Mouse (Mus musculus) liver, embryonic 13.5 days (tissue): ENCODE data around the gene Ddah1. TPM values are rescaled to one million over a fixed set of nuclear protein-coding genes. Genes with fewer than 3 reads are reported as not detected.

ENCODE experiments used
- ATAC-seq: fragments of 200-750 bp; cut with Nextera tagmentation; 2 replicates; pipeline ENCODE4 v1.8.0; 2017; ENCODE audit warnings: low read depth, mild to moderate bottlenecking, moderate number of reproducible peaks, moderate library complexity
- DNase-seq: peaks from one replicate; pipeline ENCODE4 v3.0.0; 2022
- H3K27ac ChIP-seq: fragments of 300-500 bp; sonication (generic); 2 replicates; pipeline ENCODE4 v1.5.1; 2015; ENCODE audit warnings: moderate library complexity, mild to moderate bottlenecking, inconsistent platforms
- H3K27me3 ChIP-seq: fragments of 300-500 bp; sonication (generic); 2 replicates; pipeline ENCODE4 v1.6.1; 2015; ENCODE audit warnings: mild to moderate bottlenecking, inconsistent platforms
- H3K36me3 ChIP-seq: fragments of 300-500 bp; sonication (generic); 2 replicates; pipeline ENCODE4 v1.6.1; 2015; ENCODE audit warnings: mild to moderate bottlenecking, inconsistent platforms
- H3K4me1 ChIP-seq: fragments of 300-500 bp; sonication (generic); replicated peaks from 2 replicates; pipeline ENCODE4 v1.6.1; 2015; ENCODE audit warnings: inconsistent platforms
- H3K4me2 ChIP-seq: fragments of 300-500 bp; sonication (generic); 2 replicates; pipeline ENCODE4 v1.6.1; 2015; ENCODE audit warnings: inconsistent platforms, mild to moderate bottlenecking, moderate library complexity
- H3K4me3 ChIP-seq: fragments of 300-500 bp; sonication (generic); replicated peaks from 2 replicates; pipeline ENCODE4 v1.5.1; 2015; ENCODE audit warnings: mild to moderate bottlenecking, inconsistent platforms
- H3K9ac ChIP-seq: fragments of 300-500 bp; sonication (generic); 2 replicates; pipeline ENCODE4 v1.6.1; 2015; ENCODE audit warnings: mild to moderate bottlenecking, inconsistent platforms
- H3K9me3 ChIP-seq: fragments of 300-500 bp; sonication (generic); replicated peaks from 2 replicates; pipeline ENCODE4 v1.6.1; 2016; ENCODE audit warnings: inconsistent platforms
- WGBS: fragments of 180-500 bp; shearing (Covaris S2); methylation state at CpG from one replicate; pipeline ENCODE4 v1.1.7; 2015; ENCODE audit not compliant: insufficient replicate concordance; 5-methylcytosine and 5-hydroxymethylcytosine counted together
- polyA plus RNA-seq: library from polyadenylated mRNA; unstranded; fragments of >200 nt; fragmentation: Nextera tagmentation; extraction: Ambion mirVana; gene quantifications from 2 replicates; pipeline ENCODE4 v1.2.1, GENCODE M21; 2015

The Ddah1 gene
- polyA plus RNA-seq, 1 experiment from 2014 or later: 39.3 TPM

- whole genome bisulfite sequencing: 36% methylated on average over 2 of the region's 2 CpGs
- H3K27me3 ChIP-seq: no peaks in the 10 kb centered on the region
- H3K4me1 ChIP-seq: peaks cover 40% of the 10 kb centered on the region
- H3K27ac ChIP-seq: no peak overlapping the region
- no peaks in the 10 kb centered on the region for H3K36me3 ChIP-seq
- no peak overlapping the region for H3K9ac ChIP-seq
- no peak overlapping the region for H3K4me3 ChIP-seq
- H3K4me2 ChIP-seq: no peak overlapping the region
- H3K9me3 ChIP-seq: no peaks in the 10 kb centered on the region
- DNase-seq: no peak
- ATAC-seq: peak; percentile 24; the same call in 1 of the 2 replicates
Measured at GRCm38 (mm10) chr3:145820439-145820838, 62.0 kb downstream of the Ddah1 start.

GRCm38 (mm10) chr3:145820938-145821337, 62.5 kb downstream of the Ddah1 start:
- H3K4me3 ChIP-seq: no peak overlapping the region
- no peaks in the 10 kb centered on the region for H3K9me3 ChIP-seq
- WGBS: 75% methylated on average over 2 of the region's 2 CpGs
- H3K4me2 ChIP-seq: no peak overlapping the region
- DNase-seq (no peak), ATAC-seq (no peak)
- H3K4me1 ChIP-seq: peaks cover 40% of the 10 kb centered on the region
- H3K9ac ChIP-seq: no peak overlapping the region
- 0 out of 2 replicates have a peak overlapping the region, but pooled peaks have one; percentile 35 for H3K27ac ChIP-seq
- no peaks in the 10 kb centered on the region for H3K27me3 ChIP-seq
- H3K36me3 ChIP-seq: no peaks in the 10 kb centered on the region

GRCm38 (mm10) chr3:145822201-145822600, 63.7 kb downstream of the Ddah1 start:
- Histone ChIP-seq H3K4me2 (no peak overlapping the region), H3K9me3 (no peaks in the 10 kb centered on the region), H3K27me3 (no peaks in the 10 kb centered on the region), H3K27ac (no peak overlapping the region), H3K9ac (no peak overlapping the region), H3K4me3 (no peak overlapping the region), H3K36me3 (no peaks in the 10 kb centered on the region), H3K4me1 (peaks cover 27% of the 10 kb centered on the region)
- no peak for DNase-seq
- no peak for ATAC-seq
- 44% methylated on average over 4 of the region's 4 CpGs for WGBS

GRCm38 (mm10) chr3:145823661-145824060, 65.2 kb downstream of the Ddah1 start:
- no peak for DNase-seq
- WGBS: 62% methylated on average over 4 of the region's 4 CpGs

GRCm38 (mm10) chr3:145825416-145826055, 67.1 kb downstream of the Ddah1 start:
- no peak for DNase-seq
- Histone ChIP-seq H3K4me1 (peaks cover 7% of the 10 kb centered on the region), H3K4me3 (no peak overlapping the region), H3K9me3 (no peaks in the 10 kb centered on the region), H3K9ac (no peak overlapping the region), H3K4me2 (no peak overlapping the region), H3K27ac (no peak overlapping the region), H3K36me3 (no peaks in the 10 kb centered on the region), H3K27me3 (no peaks in the 10 kb centered on the region)
- WGBS: 70% methylated on average over 11 of the region's 11 CpGs
- ATAC-seq: no peak

More at GRCm38 (mm10) chr3:145823661-145824060, 65.2 kb downstream of the Ddah1 start:
- Histone ChIP-seq H3K4me2 (no peak overlapping the region), H3K36me3 (no peaks in the 10 kb centered on the region), H3K27ac (no peak overlapping the region), H3K4me1 (peaks cover 18% of the 10 kb centered on the region), H3K9me3 (no peaks in the 10 kb centered on the region), H3K9ac (no peak overlapping the region), H3K27me3 (no peaks in the 10 kb centered on the region), H3K4me3 (no peak overlapping the region)
- no peak for ATAC-seq

GRCm38 (mm10) chr3:145827191-145828045, 68.9 kb downstream of the Ddah1 start:
- H3K4me2 ChIP-seq: no peak overlapping the region
- H3K27ac ChIP-seq: no peak overlapping the region
- no peak overlapping the region for H3K4me3 ChIP-seq
- H3K4me1 ChIP-seq: peaks cover 1% of the 10 kb centered on the region; the same call in 1 of the 2 replicates
- H3K27me3 ChIP-seq: no peaks in the 10 kb centered on the region
- no peak overlapping the region for H3K9ac ChIP-seq
- H3K9me3 ChIP-seq: no peaks in the 10 kb centered on the region
- no peak for DNase-seq
- 60% methylated on average over 18 of the region's 18 CpGs for WGBS
- H3K36me3 ChIP-seq: no peaks in the 10 kb centered on the region
- ATAC-seq: no peak

GRCm38 (mm10) chr3:145828906-145829305, 70.4 kb downstream of the Ddah1 start:
- Histone ChIP-seq H3K36me3 (no peaks in the 10 kb centered on the region), H3K4me3 (no peak overlapping the region), H3K4me1 (no peaks in the 10 kb centered on the region), H3K27me3 (no peaks in the 10 kb centered on the region), H3K4me2 (no peak overlapping the region), H3K27ac (no peak overlapping the region), H3K9me3 (no peaks in the 10 kb centered on the region), H3K9ac (no peak overlapping the region)
- 62% methylated on average over 5 of the region's 5 CpGs for WGBS
- ATAC-seq (no peak), DNase-seq (no peak)

GRCm38 (mm10) chr3:145833948-145834538, 75.6 kb downstream of the Ddah1 start:
- Histone ChIP-seq H3K4me1 (no peaks in the 10 kb centered on the region), H3K27ac (no peak overlapping the region), H3K4me3 (no peak overlapping the region), H3K9ac (no peak overlapping the region), H3K9me3 (no peaks in the 10 kb centered on the region), H3K36me3 (no peaks in the 10 kb centered on the region), H3K27me3 (no peaks in the 10 kb centered on the region), H3K4me2 (no peak overlapping the region)
- ATAC-seq: no peak
- 51% methylated on average over 8 of the region's 8 CpGs for WGBS
- DNase-seq: no peak

GRCm38 (mm10) chr3:145838281-145838680, 79.8 kb downstream of the Ddah1 start:
- no peak overlapping the region for H3K4me2 ChIP-seq
- no peaks in the 10 kb centered on the region for H3K9me3 ChIP-seq
- H3K4me1 ChIP-seq: peaks cover 12% of the 10 kb centered on the region
- H3K27ac ChIP-seq: no peak overlapping the region
- no peak overlapping the region for H3K4me3 ChIP-seq
- no peaks in the 10 kb centered on the region for H3K27me3 ChIP-seq
- no peak for ATAC-seq
- no peak overlapping the region for H3K9ac ChIP-seq
- no peak for DNase-seq
- H3K36me3 ChIP-seq: no peaks in the 10 kb centered on the region

- peaks cover 12% of the 10 kb centered on the region for H3K4me1 ChIP-seq
- no peak overlapping the region; the same call in 1 of the 2 replicates for H3K27ac ChIP-seq
- H3K27me3 ChIP-seq: no peaks in the 10 kb centered on the region
- DNase-seq (no peak), ATAC-seq (no peak)
- no peaks in the 10 kb centered on the region for H3K36me3 ChIP-seq
- WGBS: 53% methylated on average over 12 of the region's 12 CpGs
- H3K9ac ChIP-seq: no peak overlapping the region
- H3K4me2 ChIP-seq: no peak overlapping the region
- no peak overlapping the region for H3K4me3 ChIP-seq
- H3K9me3 ChIP-seq: no peaks in the 10 kb centered on the region
Measured at GRCm38 (mm10) chr3:145841961-145842710, 83.7 kb downstream of the Ddah1 start.

GRCm38 (mm10) chr3:145843836-145844235, 85.4 kb downstream of the Ddah1 start:
- Histone ChIP-seq H3K36me3 (no peaks in the 10 kb centered on the region), H3K4me1 (peaks cover 12% of the 10 kb centered on the region), H3K4me2 (no peak overlapping the region), H3K27me3 (no peaks in the 10 kb centered on the region), H3K9me3 (no peaks in the 10 kb centered on the region), H3K9ac (no peak overlapping the region), H3K27ac (no peak overlapping the region), H3K4me3 (no peak overlapping the region)
- no peak for DNase-seq
- ATAC-seq: no peak
- 70% methylated on average over 3 of the region's 3 CpGs for WGBS
